In genomic region chr12:86103852-86104251, GRCm38 (mm10) we compare ENCODE assay signal across 9 mouse cellular contexts. TPM values are rescaled to one million over a fixed set of nuclear protein-coding genes. Genes with fewer than 3 reads are reported as not detected.
DNase-seq lines count a peak whose midpoint lies in the region; ATAC-seq and TF ChIP-seq lines count a peak whose summit lies in the region.
"Had no signal": no experiment of that assay in that cellular context is flagged by ENCODE, and none has a peak within 500 bp of the region (broad histone marks: within the 10 kb centered on the region; RNA-seq: fewer than 3 reads in every experiment).

No protein-coding gene starts in this region.

- H3K4me1 ChIP-seq in lung, postnatal 0 days (ENCODE audit: insufficient read depth, low read depth, low read length): peaks cover 6% of the 10 kb centered on the region; the same call in 1 of the 2 replicates
- peaks cover 26% of the 10 kb centered on the region for H3K4me1 ChIP-seq in kidney, embryonic 15.5 days
- H3K4me1 ChIP-seq in stomach, embryonic 15.5 days: no peaks in the 10 kb centered on the region

- peak overlapping the region; percentile 72 for H3K27ac ChIP-seq in lung, postnatal 0 days (ENCODE audit: low read length)
- peak overlapping the region; percentile 34; the same call in 1 of the 2 replicates for H3K27ac ChIP-seq in kidney, embryonic 15.5 days
- H3K27ac ChIP-seq in stomach, embryonic 15.5 days: peak overlapping the region; percentile 24; the same call in 1 of the 2 replicates

- no peak for TF ChIP-seq CTCF in lung, postnatal 0 days (IDR thresholded peaks at IDR 0.05)

- 29% methylated on average over 8 of the region's 8 CpGs for WGBS in lung, postnatal 0 days
- WGBS in kidney, embryonic 15.5 days: 42% methylated on average over 8 of the region's 8 CpGs
- WGBS in stomach, embryonic 15.5 days: 38% methylated on average over 8 of the region's 8 CpGs

- no peak for DNase-seq in frontal cortex, postnatal 10 days (ENCODE audit: low spot score in 2 of 2)
- no peak for DNase-seq in lung, postnatal 0 days (ENCODE audit: low spot score)
- no peak for DNase-seq in lung, postnatal 36 days
- no peak for DNase-seq in urinary bladder, adult 18-20 months (ENCODE audit: low spot score in 2 of 2)
- DNase-seq in cerebellum, adult 11-12 months: no peak

- H3K9ac ChIP-seq in lung, postnatal 0 days (replicated peaks; ENCODE audit: low read depth): no peak overlapping the region
- no peak overlapping the region for H3K9ac ChIP-seq in kidney, embryonic 15.5 days
- no peak overlapping the region for H3K9ac ChIP-seq in stomach, embryonic 15.5 days

- H3K27me3 ChIP-seq in lung, postnatal 0 days (replicated peaks; ENCODE audit: insufficient read depth, low read length): no peaks in the 10 kb centered on the region
- no peaks in the 10 kb centered on the region for H3K27me3 ChIP-seq in kidney, embryonic 15.5 days
- H3K27me3 ChIP-seq in stomach, embryonic 15.5 days (replicated peaks): no peaks in the 10 kb centered on the region

- no peak for TF ChIP-seq EP300 in lung, postnatal 0 days (IDR thresholded peaks at IDR 0.05)

- no peak overlapping the region for H3K4me3 ChIP-seq in lung, postnatal 0 days (ENCODE audit: low read depth, low read length)
- H3K4me3 ChIP-seq in kidney, embryonic 15.5 days (replicated peaks): no peak overlapping the region
- H3K4me3 ChIP-seq in stomach, embryonic 15.5 days (replicated peaks): no peak overlapping the region
- H3K4me3 ChIP-seq: megakaryocyte, embryonic 14.5 days had no signal

- 0 out of 2 replicates have a peak, but pooled peaks cover 3% of the 10 kb centered on the region for H3K36me3 ChIP-seq in lung, postnatal 0 days (ENCODE audit: insufficient read depth, low read length)
- H3K36me3 ChIP-seq in kidney, embryonic 15.5 days: no peaks in the 10 kb centered on the region
- H3K36me3 ChIP-seq in stomach, embryonic 15.5 days: no peaks in the 10 kb centered on the region

- no peak overlapping the region for H3K4me2 ChIP-seq in lung, postnatal 0 days (replicated peaks; ENCODE audit: low read depth, low read length)
- H3K4me2 ChIP-seq in kidney, embryonic 15.5 days: no peak overlapping the region
- no peak overlapping the region for H3K4me2 ChIP-seq in stomach, embryonic 15.5 days

- H3K9me3 ChIP-seq in lung, postnatal 0 days (ENCODE audit: low read length): no peaks in the 10 kb centered on the region
- no peaks in the 10 kb centered on the region for H3K9me3 ChIP-seq in kidney, embryonic 15.5 days (replicated peaks)
- H3K9me3 ChIP-seq in stomach, embryonic 15.5 days: no peaks in the 10 kb centered on the region
- H3K9me3 ChIP-seq: megakaryocyte, embryonic 14.5 days had no signal

- 0 out of 2 replicates have a peak, but pooled peaks have one; percentile 6 for ATAC-seq in frontal cortex, adult (ENCODE audit: low TSS enrichment)
- ATAC-seq in lung, postnatal 0 days: peak; percentile 28
- no peak for ATAC-seq in kidney, embryonic 15.5 days (replicated peaks; ENCODE audit: low FRiP score)
- ATAC-seq in stomach, embryonic 15.5 days (ENCODE audit: insufficient read depth, low FRiP score, low read depth): no peak

RNA-seq across cellular contexts. Expression of gene Ift43, which starts 21.5 kb away (rescaled TPM):
- 127 and 141 TPM in 2 replicates for polyA plus RNA-seq in lung, postnatal 0 days (2015; fragmentation: Nextera tagmentation; extraction: Ambion mirVana)
- polyA plus RNA-seq in kidney, embryonic 15.5 days (2015; fragmentation: Nextera tagmentation; extraction: Ambion mirVana): 70.6 and 76.1 TPM in 2 replicates
- 57.7 and 62.5 TPM in 2 replicates for polyA plus RNA-seq in stomach, embryonic 15.5 days (2015; fragmentation: Nextera tagmentation; extraction: Ambion mirVana)

RNA-seq across cellular contexts. Expression of gene Tgfb3, which starts 25.0 kb away (rescaled TPM):
- 20.6 and 23.5 TPM in 2 replicates for polyA plus RNA-seq in lung, postnatal 0 days (2015; fragmentation: Nextera tagmentation; extraction: Ambion mirVana)
- 27.1 and 31.1 TPM in 2 replicates for polyA plus RNA-seq in kidney, embryonic 15.5 days (2015; fragmentation: Nextera tagmentation; extraction: Ambion mirVana)
- 25.8 and 30.5 TPM in 2 replicates for polyA plus RNA-seq in stomach, embryonic 15.5 days (2015; fragmentation: Nextera tagmentation; extraction: Ambion mirVana)

Comparison
In these comparisons a context has a peak if more than half of its experiments do, and no peak if none do; other contexts are left out.
1. ATAC-seq: peak in frontal cortex, adult (single experiment) and lung, postnatal 0 days (single experiment); none in kidney, embryonic 15.5 days (single experiment) and stomach, embryonic 15.5 days (single experiment).
2. Peak in every context shown above with its lines, with median percentiles within 50 percentile points of each other: H3K27ac ChIP-seq.